Mouse (Mus musculus) ovary, postnatal 10 days (tissue): ENCODE measurements around the gene Nsmce4a.

Source experiments
- DNase-seq: peaks from one replicate; pipeline ENCODE4 v3.0.0; 2022; ENCODE audit warnings: low spot score

The Nsmce4a gene

DNA sequence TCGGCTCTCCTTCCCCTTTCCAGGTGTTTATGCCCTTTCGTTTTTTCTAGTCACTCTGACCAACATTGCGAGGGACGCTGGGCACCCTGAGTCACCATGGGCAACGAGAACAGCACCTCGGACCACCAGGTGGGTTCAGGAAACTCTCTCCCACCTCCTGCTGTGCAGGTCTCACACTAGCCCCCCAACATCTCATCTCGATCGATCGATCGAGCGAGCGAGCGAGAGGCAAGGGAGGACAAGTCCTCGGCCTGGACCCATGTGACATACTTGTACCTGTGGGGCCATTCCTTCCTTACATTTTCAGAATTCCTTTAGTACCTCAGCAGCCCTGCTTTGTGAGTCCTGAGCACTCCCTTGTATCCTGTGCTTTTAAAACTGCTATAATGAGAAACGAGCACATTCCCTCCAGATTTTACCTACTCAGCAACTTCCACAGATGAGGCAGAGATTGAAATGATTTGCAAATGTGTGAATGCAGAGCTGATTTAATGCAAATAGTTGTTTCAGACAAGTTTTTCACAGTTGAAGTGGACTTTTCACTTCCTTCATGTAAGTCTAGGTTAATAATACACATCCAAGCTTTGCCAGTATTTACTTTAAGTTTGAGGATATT lies 4.6 kb upstream of the Nsmce4a start, which contains the start of gene Tacc2:
Gene Tacc2, plus strand, starts transcription at position 51 of the 616 bp plus-strand sequence.
- no peak for DNase-seq

DNA sequence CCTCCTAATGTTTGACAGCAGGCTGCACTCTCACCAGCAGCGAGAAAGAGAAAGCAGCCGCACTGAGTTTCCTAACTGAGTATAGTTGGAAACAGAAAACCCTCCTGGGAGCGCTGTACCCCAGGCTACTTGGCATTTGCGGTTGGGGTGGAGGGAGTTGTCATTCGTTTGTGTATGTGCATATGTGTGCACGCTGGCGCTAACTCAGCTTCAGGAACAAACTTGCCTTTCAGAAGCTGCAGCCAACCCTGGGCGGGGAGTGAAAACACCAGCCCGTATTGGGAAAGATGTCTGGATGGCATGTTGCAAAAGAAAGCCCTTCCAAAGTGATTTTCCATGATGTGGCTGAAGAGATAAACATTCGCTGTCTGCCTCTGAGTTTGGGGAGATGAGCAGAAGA lies 4.1 kb upstream of the Nsmce4a start:
- no peak for DNase-seq

DNA sequence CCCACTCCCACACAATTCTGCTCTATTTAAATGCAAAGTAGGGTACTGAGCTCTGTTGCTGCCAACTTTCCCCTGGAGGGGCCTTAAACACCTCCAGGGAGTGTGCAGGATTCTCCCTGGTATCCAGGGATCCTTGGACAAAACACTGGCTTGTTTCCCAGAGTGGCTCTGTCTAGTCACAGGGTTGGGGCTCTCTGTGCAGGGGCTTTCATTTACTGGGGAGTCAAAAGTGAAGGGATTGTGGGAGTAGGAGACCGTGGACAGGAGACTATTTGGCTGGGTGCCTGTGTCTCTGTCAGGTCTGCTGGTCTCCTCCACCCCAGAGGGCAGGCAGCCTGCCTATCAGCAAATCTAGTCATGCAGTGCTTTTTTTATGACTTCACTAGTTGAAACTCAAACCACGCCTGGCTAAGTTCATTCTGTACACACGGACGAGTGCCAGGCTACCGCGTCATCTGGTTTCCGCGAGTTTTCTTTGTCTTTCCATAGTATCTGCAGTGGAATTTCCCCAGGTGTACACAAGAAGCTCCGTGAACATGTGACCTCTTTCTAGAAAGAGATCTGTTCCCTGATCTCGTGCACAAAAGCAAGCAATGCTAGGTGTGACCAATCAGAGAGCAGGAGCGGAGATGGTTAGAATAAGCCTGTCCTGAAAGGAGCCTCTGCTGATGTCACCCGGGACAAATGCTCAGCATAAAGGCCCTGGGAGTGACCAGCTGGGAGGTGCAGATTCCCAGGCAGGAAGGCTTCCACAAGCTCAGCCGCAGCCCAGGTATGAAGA lies 1.5 kb upstream of the Nsmce4a start:
- DNase-seq: peak; percentile 29

DNA sequence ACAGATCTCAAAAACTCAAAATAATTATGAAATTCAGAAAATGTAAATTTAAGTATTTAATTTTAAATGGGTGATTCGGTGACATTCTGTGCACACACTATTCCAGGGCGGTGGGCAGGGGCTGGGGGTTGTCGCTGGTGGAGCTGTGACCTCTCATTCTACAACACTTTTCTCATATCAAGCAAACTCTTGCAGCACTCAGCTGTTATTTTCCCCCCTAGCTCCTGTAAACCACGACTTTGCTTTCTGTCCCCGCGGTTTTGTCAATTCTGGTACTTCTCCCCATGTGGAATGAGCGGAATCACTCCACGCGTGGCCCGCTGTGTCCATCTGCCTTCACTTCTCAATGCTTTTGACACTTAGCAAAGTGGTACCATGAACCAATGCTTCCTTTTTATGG lies 828 bp upstream of the Nsmce4a start:
- DNase-seq: no peak

DNA sequence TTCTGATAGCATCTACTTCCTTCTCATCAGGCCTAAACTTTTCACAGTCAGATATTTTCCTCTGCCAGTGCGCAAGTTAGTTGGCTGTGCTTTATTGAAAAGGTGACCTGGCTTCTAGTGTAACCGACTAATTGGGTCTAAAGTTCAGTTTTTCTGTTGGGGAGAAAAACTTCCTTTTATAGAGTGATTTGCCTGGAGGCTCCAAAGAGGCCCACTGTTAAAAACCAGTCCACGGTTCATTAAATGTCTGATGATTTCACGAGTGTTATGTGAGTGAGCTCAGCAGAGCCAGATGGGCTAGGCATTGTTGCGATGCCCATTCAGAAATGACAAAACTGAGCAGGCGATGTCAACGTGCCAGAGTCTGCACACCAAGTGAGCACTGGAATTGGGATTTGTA lies 2.4 kb downstream of the Nsmce4a start:
- DNase-seq: no peak

DNA sequence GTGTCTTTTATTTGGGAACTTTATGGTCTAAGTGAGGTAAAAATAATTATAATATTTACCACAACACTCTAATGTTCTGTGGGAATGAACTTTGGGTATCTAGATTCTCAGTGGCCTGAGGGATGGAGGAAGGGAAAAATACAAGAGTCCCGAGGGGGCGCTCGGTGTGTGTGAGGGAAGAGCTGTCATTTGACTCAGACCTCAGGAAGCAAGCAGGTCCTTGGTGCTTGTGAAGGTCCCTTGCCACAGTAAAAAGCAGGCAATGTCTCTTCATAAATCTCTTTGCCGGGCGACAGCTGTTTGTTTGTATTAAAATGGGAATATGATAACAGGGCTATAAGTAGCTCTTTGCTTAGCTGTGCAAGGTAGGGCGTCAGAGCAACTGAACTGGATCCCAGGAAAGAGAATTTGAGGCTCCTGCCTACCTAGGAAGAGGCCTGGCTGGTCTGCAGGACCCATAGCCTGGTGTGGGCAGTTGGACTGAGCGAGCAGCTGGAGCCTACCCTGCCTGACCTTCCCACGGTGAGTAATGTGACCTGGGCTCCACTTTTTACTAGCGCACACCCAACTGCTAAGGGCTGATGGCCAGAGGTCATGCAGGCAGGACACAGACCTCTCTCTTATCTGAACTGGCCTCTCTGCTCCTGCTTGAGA lies 4.0 kb downstream of the Nsmce4a start:
- no peak for DNase-seq

DNA sequence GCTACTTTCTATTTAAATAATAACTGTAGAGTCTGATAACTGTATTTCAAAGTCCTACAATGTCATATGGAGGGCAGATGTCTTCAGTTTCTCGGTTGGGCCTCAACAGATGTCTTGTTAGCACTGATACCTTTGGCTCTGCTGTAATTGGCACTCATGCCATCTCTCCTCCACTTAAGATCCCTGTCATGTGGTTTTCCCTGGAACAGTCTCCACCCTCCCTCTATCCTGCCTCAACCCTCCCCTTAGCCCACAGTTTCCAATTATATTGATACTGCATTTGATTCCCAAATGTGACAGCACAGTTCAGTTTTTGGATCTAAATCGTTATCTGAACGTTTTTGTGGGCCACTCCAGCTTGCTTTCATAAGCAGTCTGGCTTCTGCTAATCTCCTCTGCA lies 8.3 kb downstream of the Nsmce4a start:
- DNase-seq: no peak

DNA sequence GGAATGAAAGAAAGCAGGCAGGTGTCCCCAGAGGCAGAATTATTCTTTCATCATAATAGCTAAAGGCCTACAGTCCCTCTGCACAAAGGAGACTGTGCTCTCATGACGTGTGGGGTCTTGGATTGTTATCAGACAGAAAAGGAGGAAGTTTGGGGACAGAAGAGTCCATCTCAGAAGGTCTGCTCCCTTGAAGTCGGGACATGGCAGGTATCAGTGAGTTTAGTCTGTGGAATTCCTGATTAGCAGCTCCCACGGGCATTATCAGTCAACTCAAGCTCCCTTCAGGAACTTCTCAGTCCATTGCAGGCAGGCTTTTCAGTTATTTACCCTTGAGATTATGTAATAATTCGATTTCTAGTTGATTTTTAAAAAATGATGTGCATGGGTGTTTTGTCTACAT lies 9.0 kb downstream of the Nsmce4a start:
- DNase-seq: no peak

DNA sequence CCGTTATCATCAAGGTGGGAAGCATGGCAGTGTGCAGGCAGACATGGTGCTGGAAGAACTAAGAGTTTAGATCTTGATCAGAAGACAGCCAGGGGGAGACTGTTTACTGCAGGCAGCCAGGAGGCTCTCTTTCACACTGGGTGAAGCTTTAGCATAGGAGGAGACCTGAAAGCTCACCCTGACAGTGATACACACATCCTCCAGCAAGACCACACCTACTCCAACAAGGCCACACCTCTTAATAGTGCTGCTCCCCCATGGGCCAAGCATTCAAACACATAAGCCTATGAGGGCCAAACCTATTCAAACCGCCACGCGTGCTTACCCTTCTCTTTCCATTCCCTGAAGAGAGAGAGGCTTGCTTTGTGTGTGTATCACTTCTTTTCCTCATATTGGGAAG lies 9.6 kb downstream of the Nsmce4a start:
- DNase-seq: no peak

DNA sequence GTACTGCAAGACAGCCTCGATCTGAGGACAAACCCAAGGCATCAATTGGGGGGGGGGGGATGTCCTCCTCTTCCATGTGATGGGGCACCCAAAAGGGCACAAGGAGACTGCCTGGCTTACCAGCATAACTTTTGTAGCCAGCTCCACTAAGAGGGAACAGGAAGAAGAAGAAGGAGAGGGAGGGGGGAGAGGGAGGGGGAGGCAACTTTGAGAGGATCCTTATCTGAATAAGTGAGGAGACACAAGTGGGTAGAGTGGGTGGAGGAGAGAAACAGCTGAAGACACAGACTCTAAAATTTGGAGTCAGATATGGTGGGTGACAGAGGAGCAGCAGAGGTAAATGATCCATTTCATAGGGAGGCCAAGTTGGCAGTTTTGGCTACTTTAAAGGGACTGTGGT lies 12.0 kb downstream of the Nsmce4a start:
- no peak for DNase-seq

DNA sequence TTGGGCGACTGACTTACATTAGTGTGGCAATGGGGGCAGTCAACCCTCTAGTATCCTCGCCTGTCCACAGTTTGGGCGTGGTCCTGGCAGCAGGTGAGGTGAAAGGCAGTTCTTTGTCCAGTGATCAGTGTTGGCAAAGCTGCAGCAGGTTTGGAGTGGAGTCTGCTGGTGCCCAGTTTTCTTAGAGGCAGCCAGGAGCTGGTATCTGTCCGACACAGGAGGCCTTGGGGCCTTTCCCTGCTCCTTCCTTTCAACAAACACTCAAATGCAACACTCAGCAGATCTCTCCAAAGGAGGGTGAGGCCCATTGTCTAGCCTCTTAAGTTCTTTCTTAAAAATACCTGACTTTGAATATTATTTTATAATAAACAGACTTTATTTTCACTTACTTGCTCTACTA lies 14.3 kb downstream of the Nsmce4a start:
- DNase-seq: no peak

DNA sequence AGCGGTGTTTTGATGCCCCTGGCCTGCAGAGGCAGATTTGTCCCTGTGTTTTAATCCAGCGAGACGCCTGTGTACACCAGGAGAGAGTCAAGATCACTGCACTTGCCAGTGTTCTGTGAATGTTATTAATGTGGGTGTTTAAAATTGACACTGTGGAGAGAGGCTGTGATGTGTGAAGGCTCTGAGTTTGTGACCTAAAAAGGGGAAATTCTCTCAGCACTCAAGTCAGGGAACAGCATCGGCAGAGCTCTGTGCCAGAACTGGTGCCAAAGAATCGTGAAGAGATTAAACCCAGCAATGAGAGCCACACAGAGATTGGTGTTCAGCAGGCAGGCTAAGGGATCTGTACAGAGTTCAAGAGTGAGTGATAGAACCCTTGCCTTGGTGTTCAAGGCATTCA lies 17.3 kb downstream of the Nsmce4a start:
- DNase-seq: no peak

DNA sequence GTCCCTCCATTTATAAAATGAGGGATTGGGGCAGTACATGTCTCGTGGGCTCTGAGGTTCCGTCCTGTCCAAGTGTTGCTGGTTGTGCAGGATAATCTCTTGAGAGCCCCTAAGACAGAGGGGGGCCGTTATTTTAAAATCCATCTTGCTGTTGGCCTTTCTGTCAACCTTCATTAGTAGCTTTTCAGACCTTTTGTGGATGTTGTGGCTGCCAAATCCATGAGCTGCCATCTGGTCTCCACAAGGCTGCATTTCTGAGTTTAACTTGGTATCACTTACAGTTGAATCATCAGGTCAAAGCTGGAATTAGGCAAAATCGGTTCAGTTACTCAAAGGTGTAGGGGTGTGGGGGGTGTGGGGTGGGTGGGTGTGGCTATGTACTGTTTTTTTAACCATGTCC lies 19.6 kb downstream of the Nsmce4a start:
- DNase-seq: no peak

DNA sequence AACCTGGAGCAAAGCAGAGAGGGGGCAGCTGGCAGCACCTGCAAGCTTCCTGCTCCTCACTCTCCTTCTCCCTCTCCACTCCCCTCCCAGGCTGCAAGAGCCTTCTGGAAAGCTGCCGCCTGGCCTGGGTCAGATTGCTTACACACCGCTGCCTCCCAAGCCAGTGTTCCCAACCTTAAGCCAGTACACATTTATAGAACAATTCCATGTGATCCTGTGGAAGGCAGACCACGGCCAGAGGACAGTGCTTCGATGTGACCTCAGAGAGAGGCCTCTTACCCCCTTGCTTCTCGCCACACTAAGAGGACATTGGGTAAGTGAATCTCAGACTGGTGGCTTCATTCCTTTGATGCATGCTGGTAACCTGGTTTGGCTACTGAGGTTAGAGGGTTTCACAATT lies 20.1 kb downstream of the Nsmce4a start:
- no peak for DNase-seq

DNA sequence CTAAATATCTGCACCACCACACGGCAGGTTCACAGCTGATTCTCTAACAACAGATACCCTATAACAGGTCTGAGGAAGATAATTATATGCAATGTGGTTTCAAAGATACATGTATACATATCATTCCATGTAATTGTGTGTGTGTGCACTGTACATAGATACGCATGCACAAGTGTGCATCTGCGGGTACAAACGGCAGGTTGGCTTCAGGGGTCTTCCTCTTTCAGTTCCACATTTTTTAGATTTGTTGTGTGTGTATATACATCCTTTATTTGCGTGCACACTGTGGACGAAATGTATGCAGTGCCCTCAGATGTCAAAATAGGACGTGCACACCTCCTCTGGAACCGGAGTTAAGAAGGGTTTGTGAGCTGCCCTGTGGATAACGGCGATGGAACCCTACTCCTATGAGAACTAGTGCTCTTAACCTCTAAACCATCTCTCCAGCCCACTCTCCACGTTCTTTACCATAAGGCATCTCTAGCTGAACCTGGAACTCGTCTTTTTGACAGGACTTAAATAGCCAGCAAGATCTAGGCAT lies 25.2 kb downstream of the Nsmce4a start:
- no peak for DNase-seq

DNA sequence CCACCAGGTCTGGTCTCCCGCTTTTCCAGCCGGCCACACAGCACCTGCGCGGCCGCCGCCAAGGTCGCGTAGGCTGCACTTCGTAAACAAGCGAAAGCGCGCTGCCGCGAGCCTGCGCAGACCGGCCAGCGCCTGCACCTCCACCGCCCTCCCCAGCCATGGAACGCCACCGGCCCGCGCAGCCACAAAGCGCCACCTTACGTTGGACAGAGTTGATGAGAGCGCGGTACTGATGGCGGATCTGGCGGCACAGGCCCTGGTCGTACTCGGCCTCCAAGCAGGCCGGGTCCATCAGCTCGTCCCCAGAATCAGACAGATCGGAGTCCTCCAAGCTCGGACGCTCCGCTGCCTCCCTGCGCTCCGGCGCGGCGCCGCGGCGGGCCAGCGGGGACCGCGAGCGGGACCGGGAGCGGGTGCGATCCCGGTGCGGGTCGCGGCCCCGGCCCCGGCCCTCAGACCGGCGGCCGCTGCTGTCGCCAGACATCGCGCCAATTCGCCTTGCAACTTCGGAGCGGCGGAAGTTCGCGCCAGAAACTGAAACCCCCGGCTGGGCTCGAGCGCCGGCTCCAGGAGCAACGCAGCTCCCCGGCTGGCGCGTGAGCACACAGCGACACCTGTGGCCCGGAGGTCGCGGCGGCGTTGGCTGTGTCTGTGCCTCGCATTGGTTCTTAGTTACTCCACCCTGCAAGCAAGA lies 26.0 kb downstream of the Nsmce4a start:
- DNase-seq: peak; percentile 84

DNA sequence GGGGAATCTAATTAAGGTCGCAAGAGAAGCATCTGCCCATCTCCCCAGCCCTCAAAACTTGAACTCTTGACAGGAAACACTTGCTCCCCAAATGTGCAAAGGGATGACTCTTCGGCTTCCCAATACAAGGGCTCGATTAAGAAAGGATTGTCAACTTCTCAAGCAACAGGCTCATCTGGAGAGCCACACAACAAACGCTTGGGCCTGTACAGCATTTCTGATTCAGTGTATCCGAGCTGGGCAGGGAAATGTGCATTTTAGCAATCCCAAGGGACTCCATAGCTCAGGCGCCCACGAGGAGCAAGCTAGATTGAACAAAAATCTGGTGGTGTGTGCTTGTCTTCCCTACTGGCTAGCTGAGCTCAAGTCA lies 26.5 kb downstream of the Nsmce4a start:
- DNase-seq: no peak

DNA sequence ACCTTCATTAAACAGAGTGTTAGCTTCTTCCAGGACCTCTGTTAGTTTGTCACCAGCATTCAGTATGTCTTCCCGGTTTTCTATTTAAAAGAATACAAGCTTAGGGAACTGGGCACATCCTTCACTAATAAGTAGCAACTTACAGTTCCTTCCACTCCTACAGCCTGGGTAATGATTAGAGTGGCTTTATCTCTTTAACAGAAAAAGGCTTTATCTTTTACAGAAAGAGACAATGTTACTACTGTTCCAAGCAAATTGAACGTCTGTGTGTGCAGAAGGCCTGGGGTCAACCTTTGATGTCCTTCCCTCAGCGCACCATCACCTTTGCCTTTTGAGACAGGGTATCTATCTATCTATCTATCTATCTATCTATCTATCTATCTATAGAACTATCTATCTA lies 27.0 kb downstream of the Nsmce4a start:
- DNase-seq: no peak

DNA sequence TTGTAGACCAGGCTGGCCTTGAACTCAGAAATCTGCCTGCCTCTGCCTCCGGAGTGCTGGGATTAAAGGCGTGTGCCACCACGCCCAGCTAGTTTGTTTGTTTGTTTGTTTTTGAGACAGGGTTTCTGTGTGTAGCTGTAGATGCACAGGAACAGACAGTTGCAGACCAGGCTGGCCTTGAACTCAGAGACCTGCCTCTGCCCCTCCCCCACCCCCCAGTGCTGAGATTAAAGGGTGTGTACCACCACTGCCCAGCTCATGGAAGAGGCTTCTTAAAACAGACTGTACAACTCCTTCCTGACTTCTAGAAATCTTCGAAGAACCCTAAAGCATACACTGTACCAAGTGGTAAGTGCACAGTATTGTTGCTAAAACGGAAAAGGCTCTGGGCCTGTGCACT lies 27.5 kb downstream of the Nsmce4a start:
- no peak for DNase-seq

DNA sequence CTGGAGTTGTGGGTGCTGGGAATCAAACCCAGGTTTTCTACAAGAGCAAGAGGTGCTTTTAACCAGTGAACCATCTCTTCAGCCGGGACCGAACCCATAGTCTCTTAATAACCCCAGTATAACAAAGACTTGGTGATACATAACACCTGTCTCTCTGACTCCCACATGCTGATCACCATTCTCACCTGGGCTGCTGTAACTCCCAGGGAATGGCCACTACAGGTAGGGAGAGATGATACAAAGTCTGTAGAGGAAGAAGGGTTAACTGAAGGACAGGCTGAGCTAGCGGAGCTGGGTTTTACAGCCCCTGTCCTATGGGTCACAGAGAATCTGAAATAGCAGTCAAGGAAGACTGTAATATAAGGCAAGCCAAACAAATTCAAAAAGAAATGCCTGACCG lies 29.7 kb downstream of the Nsmce4a start:
- no peak for DNase-seq

DNA sequence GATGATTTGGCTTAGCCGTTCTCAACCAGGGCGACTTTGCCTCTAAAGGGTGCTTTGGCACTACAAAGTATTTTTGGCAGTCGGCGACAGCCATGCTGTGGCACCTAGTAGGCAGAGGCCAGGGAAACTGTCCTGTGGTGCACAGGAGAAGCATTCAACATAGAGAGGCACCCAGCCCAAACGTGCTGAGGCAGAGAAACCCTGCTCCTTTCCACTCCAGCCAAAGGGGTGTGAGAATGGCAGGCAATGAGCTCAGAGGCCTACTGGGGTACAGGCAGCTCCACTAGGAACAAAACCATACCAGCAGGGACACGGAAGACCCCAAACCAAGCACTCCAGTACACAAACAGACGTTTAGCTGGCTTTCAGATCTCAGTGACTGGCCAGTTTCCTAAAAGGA lies 32.7 kb downstream of the Nsmce4a start:
- DNase-seq: no peak

DNA sequence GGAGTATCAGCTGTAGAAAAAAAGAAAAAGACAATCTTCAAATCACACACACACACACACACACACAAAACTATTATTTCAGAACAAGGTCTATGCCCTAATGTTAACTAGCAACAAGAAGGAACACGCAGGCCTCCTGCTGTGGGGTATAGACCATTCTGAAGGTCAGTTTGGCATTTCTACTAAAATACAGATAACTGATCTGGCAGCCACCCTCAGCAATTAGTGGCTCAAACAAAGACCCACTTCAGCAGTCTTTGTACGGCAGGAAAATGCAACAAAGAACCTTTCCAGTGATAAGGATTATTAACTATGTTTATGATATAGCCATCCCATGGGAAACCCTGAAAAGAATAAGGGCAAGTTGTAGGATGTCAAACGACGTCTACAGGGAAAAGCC lies 35.9 kb downstream of the Nsmce4a start:
- DNase-seq: no peak

DNA sequence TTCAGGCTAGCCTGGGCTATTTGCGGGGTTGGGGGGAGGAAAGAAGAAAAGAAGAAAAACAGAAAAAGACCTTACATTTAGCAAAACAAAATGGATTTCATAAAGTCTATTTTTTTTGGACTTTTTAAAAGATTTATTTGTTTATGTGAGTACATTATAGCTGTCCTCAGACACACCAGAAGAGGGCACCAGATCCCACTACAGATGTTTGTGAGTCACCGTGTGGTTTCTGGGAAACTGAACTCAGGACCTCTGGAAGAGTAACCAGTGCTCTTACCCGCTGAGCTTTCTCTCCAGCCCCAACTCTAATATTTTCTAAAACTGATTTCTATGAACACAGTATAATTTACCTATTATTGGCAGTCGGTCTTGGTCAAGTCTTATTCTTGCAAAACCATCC lies 37.7 kb downstream of the Nsmce4a start:
- DNase-seq: no peak
